Mouse (Mus musculus) thymus, adult 2 months (tissue): ENCODE measurements around the gene Adgrl3.

Experiments used
- CTCF ChIP-seq: fragments of 200-500 bp; IDR thresholded peaks from 2 replicates; pipeline ENCODE4 v1.5.1; 2012; ENCODE audit warnings: mild to moderate bottlenecking, control low read depth, low read length, moderate library complexity, borderline replicate concordance; ENCODE audit not compliant: control insufficient read depth, poor library complexity, insufficient read depth; ENCODE audit errors: extremely low read depth
- POLR2A ChIP-seq: fragments of 200-500 bp; IDR thresholded peaks from 2 replicates; pipeline ENCODE4 v1.6.1; 2012; ENCODE audit warnings: mild to moderate bottlenecking, low read length, control low read depth, moderate library complexity; ENCODE audit not compliant: control insufficient read depth, poor library complexity, insufficient read depth; ENCODE audit errors: extremely low read depth

GRCm38 (mm10) chr5:81285643-81286042 lies 265.7 kb downstream of the Adgrl3 start:
- no peak for TF ChIP-seq CTCF
- TF ChIP-seq POLR2A: no peak
